Mouse (Mus musculus): ENCODE results near the gene Elk3.

Elk3 gene

GRCm38 (mm10) chr10:93331543-93331942 is 20.6 kb upstream of the Elk3 start:
- no peak for DNase-seq (ENCODE audit: low spot score)

GRCm38 (mm10) chr10:93328321-93328720 is 17.4 kb upstream of the Elk3 start:
- no peak for DNase-seq (ENCODE audit: low spot score)

DNA sequence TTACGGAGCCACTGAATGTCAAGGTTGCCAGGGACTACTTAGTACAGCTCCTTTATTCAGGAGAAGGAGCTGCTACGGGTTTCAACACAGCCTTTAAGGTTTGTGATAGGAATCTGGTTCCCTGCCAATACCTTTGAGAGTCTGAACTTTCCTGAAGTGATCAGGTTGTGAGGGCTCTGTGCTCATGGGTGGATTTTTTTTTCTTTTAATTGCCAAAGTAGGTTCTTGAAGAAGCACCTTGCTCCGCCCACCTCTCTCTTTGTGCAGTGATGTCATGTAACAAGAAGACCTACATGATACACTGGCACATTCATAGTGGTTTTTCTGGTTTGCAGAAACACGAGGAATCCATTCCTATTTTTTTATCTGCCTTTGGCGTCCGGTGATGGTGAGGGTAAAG is 16.3 kb upstream of the Elk3 start:
- DNase-seq (ENCODE audit: low spot score) = no peak

- DNase-seq (ENCODE audit: low spot score) = no peak
Measured at GRCm38 (mm10) chr10:93326741-93327100, 15.8 kb upstream of the Elk3 start.

DNA sequence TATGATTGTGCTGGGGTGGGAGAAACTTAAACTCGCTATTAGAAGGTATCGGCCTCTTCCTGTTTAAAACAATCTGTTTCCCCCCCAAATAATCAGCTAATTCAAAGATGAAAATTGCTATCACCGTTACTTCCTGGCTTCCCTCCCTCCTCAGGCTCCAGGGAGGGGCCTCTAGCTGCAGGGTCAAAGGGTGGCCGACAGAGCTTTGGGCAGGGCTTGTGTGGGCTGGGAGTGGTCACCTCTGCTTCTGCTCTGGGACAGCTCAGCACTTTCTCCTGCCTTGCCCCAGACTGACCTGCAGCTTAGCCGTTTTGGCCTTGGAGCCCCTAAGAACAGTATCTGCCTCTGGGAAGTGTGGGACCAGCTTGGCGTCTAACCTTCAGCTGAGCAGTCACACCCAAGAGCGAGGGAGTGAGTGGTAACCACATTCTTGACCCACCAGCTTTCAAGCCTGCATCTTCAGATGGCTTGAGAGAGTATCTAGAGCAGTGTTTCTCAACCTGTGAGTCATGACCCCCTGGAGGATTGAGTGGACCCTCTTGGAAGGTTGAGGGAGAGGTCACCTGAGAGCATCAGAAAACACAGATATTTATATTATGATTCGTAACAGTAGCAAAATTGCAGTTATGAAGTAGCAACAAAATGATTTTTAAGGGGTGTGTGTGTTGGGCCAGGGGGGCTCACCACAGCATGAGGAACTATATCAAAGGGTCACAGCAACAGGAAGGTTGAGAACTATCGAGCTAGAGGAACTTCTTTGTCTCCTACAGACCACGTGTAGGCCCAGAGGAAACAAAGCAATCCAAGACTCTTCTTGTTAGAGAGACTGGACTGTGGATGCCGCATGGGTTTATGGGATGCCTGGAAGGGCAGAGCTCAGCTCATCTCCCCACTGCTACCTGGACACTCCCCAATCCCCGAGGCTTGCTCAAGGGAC is 15.1 kb upstream of the Elk3 start:
- DNase-seq (ENCODE audit: low spot score) = no peak

DNA sequence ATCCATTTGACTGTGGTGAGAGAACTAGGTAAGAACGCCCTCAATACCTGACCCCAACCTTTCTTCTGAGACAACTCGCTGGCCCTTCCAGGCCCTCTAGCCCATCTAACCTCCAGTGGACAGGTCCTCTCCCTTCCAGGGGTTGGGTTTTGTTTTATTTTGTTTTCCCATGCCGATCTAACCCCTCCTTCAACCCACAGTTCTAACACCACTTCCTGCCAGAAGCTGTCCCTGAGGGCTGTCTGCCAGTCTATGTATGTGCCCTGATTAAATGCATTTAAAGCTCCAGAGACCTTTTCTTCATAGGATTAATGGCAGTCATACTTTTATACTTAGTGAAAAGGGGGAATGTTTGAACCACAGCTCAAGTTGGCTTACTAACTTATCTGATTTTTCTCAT is 14.4 kb upstream of the Elk3 start:
- DNase-seq (ENCODE audit: low spot score) = peak; percentile 41

DNA sequence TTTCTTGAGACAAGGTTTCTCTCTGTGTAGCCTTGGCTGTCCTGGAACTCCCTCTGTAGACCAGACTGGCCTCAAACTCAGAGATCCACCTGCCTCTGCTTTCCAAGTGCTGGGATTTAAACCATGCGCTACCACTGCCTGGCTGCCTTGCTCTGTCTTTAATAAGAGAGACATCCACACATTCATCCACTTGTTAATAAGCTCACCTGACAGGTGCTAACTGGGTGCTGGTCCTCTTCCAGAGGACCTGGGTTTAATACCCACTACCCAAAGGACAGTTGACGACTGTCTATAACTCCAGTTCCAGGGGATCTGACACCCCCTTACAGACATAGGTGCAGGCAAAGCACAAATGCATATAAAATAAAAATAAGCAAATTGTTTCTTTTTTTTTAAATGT is 13.5 kb upstream of the Elk3 start:
- no peak for DNase-seq (ENCODE audit: low spot score)

- DNase-seq (ENCODE audit: low spot score) = no peak
Measured at GRCm38 (mm10) chr10:93323659-93324058, 12.7 kb upstream of the Elk3 start.

DNA sequence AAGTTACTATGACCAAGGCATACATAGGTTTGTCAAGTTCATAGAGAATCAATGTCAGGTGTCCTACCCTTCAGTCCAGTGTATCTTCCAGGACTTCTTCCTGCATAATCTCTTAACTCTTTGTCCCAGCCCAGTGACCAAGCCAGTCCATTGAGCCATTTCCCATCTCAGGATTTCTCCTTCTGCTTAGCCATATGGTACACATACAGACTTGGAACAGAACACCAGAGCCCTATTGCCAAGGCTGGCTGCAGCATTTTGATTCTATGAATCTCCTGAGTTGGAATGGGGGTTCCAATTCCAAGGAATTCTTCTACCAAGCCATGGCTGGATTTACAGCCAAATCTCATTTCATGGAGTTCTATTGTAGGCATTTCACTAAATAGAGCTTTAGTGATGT is 10.8 kb upstream of the Elk3 start:
- DNase-seq (ENCODE audit: low spot score) = no peak

- no peak for DNase-seq (ENCODE audit: low spot score)
Measured at GRCm38 (mm10) chr10:93320148-93320547, 9.2 kb upstream of the Elk3 start.

DNA sequence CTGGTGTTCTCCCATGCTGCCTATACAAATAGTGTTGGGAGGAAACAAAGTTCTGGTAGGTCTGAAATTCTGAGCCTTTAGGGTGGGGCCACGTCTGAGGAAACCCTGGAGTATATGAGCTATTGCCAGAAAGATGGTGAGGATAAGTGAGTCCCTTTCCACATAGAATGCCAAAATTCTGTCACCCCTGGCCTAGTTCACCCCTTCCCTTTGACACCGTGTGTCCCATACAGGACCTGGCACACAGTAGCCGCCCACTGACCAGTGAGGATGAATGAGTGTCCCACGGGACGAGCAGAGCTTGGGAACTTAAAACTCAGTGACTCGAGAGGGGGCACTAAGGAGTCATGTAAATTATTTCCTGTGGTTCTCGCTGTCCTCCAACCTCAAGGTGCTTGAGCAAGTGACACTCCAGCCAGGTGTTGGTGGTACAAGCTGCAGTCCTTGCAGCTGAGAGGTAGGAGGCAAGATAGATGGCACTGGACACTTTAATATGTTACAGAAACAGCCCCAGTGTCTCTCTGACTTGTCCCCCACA is 8.7 kb upstream of the Elk3 start:
- DNase-seq (ENCODE audit: low spot score) = no peak

GRCm38 (mm10) chr10:93316909-93317308 is 6.0 kb upstream of the Elk3 start:
- no peak for DNase-seq (ENCODE audit: low spot score)

- no peak for DNase-seq (ENCODE audit: low spot score)
Measured at GRCm38 (mm10) chr10:93311576-93311975, 641 bp upstream of the Elk3 start.

DNA sequence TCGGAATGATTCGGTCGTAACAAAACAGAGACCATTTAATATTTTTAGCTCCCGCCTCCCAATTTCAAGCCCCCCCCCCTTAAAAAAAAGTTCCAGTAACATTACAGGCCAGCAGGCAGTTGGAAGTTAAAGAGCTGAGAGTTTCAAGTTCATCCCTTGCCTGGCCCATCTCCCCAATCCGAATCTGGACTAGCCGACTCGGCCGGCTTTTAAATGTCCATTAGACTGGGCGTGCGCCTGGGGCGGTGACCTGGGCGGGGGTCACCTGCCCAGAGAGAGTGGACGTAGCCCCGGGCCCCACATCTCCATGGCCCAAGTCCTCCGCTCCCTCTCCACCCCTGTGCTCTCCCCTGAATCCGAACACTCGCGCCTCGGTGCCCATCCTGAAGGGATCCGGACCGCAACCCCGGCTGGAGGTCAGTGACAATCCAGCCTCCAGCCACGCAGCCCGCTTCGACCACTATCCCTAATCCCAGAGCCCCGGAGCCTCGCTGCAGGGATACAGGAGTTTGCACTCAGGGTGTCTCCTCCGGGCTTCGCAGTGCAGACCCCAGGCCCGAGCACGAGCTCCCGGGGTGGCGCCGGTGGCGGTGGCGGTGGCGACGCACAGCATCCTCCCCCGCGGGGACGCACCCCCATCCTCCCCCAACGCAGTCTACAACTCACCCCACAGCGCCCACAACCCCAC is 857 bp downstream of the Elk3 start:
- DNase-seq (ENCODE audit: low spot score) = peak; percentile 62

DNA sequence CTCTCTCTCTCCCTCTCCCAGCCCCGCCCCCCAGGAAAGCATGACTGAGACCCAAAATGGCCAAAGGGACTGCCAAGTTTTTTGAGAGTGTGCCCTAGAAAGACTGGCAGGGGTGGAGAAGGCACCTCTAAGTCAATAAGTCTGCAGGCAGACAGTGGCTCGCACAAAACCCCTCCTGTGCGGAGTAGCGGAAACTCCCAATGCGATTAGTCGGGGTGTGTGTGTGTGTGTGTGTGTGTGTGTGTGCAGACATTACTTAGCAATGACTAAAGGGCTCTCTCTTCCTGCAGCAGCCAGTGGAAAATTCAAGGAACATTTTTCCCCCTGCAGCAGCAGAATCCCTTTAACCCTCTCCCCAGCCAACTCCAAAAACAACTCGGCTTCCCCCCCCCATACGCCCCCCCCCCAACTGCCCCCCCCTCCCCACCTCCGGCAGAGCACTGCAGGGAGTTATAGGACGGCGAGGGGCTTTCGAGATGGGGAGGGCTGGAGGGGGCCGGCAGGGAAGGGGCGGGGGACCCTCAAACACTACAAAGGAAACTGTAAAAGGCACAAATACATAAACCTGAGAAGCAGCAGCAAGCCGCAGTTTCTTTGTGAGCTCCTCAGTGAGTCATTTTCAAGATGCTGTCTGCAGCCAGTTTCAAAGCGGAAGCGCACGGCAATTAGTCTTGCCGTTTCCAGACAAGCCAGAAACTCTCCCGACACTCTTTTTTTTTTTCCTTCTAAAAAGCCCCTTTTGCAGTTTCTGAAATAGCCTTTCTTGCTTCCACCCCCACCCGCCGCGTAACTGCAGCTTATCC is 1.6 kb downstream of the Elk3 start:
- peak; percentile 67 for DNase-seq (ENCODE audit: low spot score)

DNA sequence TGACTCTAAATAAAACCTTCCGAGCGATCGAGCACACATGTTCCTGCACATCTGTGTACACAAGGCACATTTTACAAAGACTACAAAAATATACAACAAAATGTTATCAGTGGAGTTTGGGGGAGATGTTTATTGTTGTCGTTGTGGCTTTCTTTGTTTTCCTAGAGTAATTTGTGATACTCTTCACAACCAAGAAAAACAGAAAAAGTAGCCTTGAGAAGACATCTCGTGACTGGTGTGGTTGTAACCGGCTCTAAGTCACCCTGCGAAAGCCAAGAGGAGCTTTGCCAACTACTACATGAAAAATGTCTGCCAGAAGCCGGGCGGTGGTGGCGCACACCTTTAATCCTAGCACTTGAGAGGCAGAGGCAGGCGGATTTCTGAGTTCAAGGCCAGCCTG is 4.6 kb downstream of the Elk3 start:
- DNase-seq (ENCODE audit: low spot score) = no peak

- no peak for DNase-seq (ENCODE audit: low spot score)
Measured at GRCm38 (mm10) chr10:93305946-93306345, 5.0 kb downstream of the Elk3 start.

DNA sequence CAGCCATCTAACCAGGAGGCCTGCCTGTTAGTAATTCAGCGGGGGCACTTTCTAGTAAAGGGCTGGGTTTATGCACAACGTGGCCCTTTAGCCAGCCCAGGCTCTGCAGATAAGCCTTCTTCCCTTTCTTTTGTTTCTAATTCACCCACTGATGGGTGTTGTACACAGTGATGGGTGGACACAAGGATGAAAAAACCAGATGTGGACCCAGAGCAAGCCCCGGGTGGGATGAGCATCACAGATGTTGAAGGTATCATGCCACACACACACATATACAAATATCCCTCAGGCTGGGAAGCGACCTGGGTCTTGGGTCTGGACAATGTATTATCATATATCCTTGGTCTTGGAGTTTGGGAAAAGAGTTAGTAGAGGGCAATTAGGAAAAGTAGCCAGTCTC is 7.7 kb downstream of the Elk3 start:
- DNase-seq (ENCODE audit: low spot score) = no peak

GRCm38 (mm10) chr10:93301831-93302230 is 9.1 kb downstream of the Elk3 start:
- no peak for DNase-seq (ENCODE audit: low spot score)

DNA sequence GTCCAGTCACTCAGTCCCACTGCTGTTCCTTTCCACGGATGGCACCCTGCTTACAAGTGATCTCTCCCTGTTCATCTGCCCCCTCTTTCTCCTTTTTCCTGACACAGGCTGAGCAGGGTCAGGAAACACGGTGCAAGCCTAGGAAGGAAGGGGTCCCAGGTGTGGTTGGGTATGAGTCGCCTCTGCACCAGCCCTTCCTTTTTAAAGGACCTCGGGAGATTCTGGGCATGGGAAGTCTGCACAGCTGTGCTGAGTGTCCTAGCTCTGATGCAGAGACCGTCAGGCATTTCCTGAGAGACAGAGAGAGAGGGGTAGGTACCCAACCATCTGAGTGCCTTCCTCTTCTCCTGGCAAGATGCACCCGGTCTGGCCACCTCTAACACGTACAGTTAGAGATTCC is 12.7 kb downstream of the Elk3 start:
- no peak for DNase-seq (ENCODE audit: low spot score)

- DNase-seq (ENCODE audit: low spot score) = peak; percentile 13
Measured at GRCm38 (mm10) chr10:93297774-93298173, 13.2 kb downstream of the Elk3 start.

- DNase-seq (ENCODE audit: low spot score) = no peak
Measured at GRCm38 (mm10) chr10:93294547-93295219, 16.3 kb downstream of the Elk3 start.

Measured in T-cell, adult 2 months (primary cell).